Mouse (Mus musculus) gonadal fat pad, adult 2 months (tissue): ENCODE data around the gene Acsf3. TPM values are rescaled to one million over a fixed set of nuclear protein-coding genes. Genes with fewer than 3 reads are reported as not detected.

Experiments used
- DNase-seq: peaks from one replicate; pipeline ENCODE4 v3.0.0-alpha.2; 2012; ENCODE audit warnings: low read depth
- polyA plus RNA-seq: library from polyadenylated mRNA; depleted of rRNA; stranded (reverse); fragments of >200 nt; gene quantifications from 2 replicates; pipeline ENCODE4 v1.2.3, GENCODE M21; 2012; rRNA removed

Gene Acsf3
- polyA plus RNA-seq, 1 experiment = 23.2 TPM

DNA sequence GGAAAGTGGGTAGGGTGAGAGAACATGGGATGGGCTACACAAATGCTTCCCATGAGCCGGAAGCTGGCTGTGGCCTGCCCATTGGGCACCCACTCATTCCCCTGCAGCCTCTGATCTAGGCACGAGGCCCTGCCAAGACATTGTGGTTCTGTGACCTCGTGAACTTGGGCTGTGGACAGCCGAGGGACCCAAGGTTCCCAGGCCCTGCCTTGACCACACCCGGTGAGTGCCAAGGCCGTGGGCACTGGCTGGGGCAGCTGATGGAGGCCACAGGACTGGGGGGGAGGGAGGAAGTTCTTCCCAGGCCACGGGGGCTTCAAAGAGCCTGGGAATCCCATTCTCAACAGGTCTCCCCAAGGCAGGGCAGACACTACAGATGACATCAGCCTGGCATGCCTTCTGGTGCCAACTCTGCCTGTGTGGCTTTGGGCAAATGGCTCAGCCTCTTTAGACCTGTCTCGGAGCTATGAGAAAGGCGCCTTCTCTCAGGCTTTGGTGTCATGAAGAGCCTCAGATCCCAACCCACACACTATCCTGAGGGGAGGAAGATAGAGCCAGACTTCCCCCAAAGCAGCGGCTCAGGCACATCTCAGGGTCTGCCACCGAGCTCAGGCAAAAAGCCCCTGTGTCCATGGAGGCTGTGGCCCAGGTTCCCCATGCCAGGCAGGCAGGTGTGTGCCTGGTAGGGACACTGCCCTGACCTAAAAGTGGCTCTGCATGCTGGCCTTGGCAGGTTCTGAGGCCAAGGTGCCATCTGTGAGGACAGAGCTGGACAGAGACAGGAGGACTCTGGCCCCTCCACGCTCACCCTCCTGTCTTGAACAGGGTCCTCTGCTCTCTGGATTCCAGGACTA is 76.6 kb downstream of the Acsf3 start:
- DNase-seq = no peak

DNA sequence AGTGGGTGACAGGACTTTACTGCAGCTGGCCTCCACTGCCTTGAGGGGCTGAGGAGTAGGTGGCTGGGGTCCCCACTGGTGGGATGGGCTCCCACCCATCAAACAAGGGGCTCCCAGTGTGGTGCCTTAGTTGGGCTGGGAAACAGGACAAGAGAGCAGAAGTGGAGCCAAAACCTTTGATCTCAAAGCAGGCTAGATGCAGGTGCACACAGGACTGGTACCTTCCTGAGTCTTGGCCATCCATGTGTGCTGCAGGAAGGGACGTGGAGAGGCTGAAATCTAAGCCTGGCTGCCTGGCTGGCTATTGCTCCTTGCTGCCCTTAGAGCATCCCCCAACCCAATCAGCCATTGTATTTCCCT is 77.2 kb downstream of the Acsf3 start:
- no peak for DNase-seq

DNA sequence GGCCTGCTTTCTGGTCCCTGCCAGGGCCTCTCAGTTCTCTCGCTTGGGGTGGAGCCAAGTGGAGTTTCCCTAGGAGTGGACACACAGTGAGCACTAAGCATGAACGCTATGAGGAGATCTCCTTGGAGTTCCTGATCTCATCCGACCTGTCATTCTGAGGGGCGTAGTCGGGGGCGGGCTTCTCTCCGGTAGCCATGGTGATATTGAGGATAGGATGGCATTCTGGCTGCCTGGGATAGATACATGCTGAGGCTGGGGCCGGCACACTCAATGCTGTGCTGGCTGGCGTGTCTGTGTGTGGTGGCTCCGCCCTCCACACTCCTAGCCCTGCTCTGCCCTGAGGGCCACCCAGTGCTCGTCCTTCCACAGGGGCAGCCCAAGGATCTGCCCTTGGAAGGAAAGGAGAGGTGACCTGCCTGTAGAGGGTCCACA is 78.1 kb downstream of the Acsf3 start:
- no peak for DNase-seq

DNA sequence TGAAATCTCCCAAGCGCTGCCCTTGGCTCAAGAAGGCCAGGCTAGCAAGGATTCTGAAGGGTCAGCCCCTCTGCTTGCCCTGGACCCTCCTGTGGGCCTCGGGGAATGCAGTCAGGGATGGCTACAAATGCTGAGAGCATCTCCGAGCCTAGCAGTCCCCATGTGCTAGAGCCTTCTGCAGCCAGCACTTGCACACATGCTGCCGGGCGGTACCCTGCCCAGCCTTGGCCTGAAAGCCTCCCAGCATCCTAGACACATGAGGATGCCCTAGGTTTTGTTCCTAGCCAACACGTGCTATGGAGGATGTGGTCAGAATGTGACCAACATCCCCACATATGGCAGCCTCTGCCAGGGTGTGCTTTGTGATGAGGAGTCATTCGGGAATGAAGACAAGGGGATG is 79.1 kb downstream of the Acsf3 start:
- DNase-seq = no peak

- no peak for DNase-seq
Measured at GRCm38 (mm10) chr8:122855123-122855522, 79.8 kb downstream of the Acsf3 start.

DNA sequence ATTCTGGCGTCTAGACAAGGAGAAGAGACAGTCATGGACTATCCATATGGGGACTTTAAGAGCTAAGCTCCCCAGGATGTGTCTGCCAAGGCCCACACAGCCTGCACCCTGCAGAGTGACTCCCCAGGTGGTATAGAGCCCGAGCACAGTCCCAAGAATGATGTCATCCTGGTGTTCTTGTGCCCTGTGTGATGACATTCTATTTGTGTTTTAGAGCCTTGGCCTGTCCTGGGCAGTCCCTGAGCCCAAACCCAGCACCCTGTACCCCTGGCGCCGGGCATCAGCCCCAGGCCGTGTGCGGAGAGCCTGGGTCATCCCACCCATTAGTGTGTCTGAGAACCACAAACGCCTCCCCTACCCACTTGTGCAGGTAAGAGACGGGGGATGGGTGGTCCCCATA is 81.0 kb downstream of the Acsf3 start:
- DNase-seq = no peak

GRCm38 (mm10) chr8:122859843-122860242 is 84.6 kb downstream of the Acsf3 start:
- no peak for DNase-seq

- DNase-seq = no peak
Measured at GRCm38 (mm10) chr8:122864719-122865129, 89.4 kb downstream of the Acsf3 start.

DNA sequence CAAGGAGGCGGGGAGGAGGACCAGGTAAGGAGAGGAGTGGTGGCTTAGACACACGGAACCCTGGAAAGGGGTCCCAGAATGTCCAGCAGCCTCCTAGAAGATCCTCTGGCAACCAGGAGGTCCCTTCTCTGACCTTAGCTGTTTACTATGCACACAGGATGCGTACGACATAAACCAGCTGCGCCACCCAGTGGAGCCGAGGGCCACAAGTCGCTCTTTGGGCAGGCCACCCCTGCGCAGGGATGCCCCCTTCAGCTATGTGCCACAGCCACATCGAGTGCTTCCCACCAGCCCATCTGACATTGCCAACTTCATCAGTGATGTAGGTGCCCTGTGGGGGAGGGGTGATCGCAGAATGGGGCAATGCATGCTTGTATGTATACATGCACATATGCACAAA is 90.2 kb downstream of the Acsf3 start:
- DNase-seq = no peak

GRCm38 (mm10) chr8:122866231-122866630 is 90.9 kb downstream of the Acsf3 start:
- DNase-seq = no peak

Other genes with a start within 250 kb of the Acsf3 start
- 161 and 162 TPM in 2 replicates for gene Piezo1, start 224.2 kb upstream of the Acsf3 start, polyA plus RNA-seq
- 4.6 and 5.6 TPM in 2 replicates for gene Cdt1, start 207.5 kb upstream of the Acsf3 start, polyA plus RNA-seq
- gene Aprt, start 198.6 kb upstream of the Acsf3 start, polyA plus RNA-seq = 34.5 and 42.2 TPM in 2 replicates
- 21.4 and 23.8 TPM in 2 replicates for gene Galns, start 164.0 kb upstream of the Acsf3 start, polyA plus RNA-seq
- gene Trappc2l, start 163.8 kb upstream of the Acsf3 start, polyA plus RNA-seq = 109 and 121 TPM in 2 replicates
- not detected in 2 replicates for gene Pabpn1l, start 152.7 kb upstream of the Acsf3 start, polyA plus RNA-seq
- gene Cbfa2t3, start 76.4 kb upstream of the Acsf3 start, polyA plus RNA-seq = 3.9 and 6.1 TPM in 2 replicates
- not detected in 2 replicates for gene Cdh15, start 72.5 kb downstream of the Acsf3 start, polyA plus RNA-seq